Mouse (Mus musculus) embryonic fibroblast, embryonic 13.5 days (primary cell): ENCODE results near the gene Olfr67.
"Not testable (repeated sequence)": the region's sequence is repeated elsewhere in the genome, so short reads cannot be mapped to it uniquely, and the experiment has no call there.

Experiments
- CTCF ChIP-seq: IDR thresholded peaks from 2 replicates; pipeline ENCODE4 v1.5.1; 2011; ENCODE audit warnings: mild to moderate bottlenecking, control low read depth, low read length, moderate library complexity, borderline replicate concordance; ENCODE audit not compliant: insufficient read depth
- POLR2A ChIP-seq: IDR thresholded peaks from 2 replicates; pipeline ENCODE4 v1.6.1; 2011; ENCODE audit warnings: low read depth, mild to moderate bottlenecking, control low read depth, low read length, moderate library complexity

DNA sequence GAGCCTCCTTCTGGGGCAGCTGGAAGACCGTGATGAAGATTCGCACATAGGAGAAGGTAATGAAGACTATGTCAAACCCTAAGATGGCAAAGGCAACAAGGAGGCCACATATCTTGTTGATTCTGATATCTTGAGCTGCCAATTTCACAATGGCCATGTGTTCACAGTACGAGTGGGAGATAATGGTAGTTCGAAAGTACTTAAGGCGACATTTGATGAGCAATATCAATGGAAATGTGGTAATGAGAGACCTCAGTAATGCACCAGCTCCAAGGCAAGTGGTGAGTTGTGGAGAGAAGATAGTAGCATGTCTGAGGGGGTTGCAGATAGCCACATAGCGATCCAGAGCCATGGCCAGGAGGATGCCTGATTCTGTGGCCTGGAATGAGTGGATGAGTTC, 23.9 kb downstream of the Olfr67 start:
- not testable (repeated sequence) for TF ChIP-seq CTCF, POLR2A
